Mouse (Mus musculus): ENCODE data around the gene Stx6.

GRCm38 (mm10) chr1:155244771-155245211, 86.3 kb downstream of the Stx6 start:
- TF ChIP-seq POLR2A (IDR thresholded peaks at IDR 0.05; ENCODE audit: insufficient read depth, low read depth, low read length) (no peak), CTCF (IDR thresholded peaks at IDR 0.05; ENCODE audit: insufficient read depth, low read depth, low read length) (no peak)
